Mouse (Mus musculus): ENCODE results near the gene Hcfc1r1.
A peak's percentile ranks its signal among the peaks of the same experiment; 100 is the strongest.

DNA sequence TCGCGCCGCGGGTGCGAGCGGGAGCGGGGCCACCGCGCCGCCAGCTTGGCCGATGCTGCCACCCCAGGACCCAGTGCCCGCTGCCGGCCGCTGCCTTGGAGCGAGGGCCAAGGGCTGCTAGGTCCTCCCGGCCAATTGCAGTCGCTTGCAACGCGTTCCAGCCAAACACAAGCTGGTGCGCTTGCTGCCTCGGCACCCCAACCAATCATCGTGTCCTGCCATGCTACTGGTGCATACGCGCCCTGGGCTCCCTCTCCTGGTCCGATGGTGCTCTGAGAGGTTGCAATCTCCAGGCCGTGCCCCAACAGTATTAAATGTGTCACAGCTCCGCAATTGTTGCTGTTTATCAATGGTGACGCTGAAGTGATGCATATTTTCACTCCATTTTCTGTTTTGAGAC lies 26.7 kb downstream of the Hcfc1r1 start:
- TF ChIP-seq CTCF (IDR thresholded peaks at IDR 0.05; ENCODE audit: low read depth) = peak; percentile 84
- no peak for TF ChIP-seq EP300 (IDR thresholded peaks at IDR 0.05; ENCODE audit: low read depth)
